Mouse (Mus musculus): ENCODE results near the gene Cdkn2c. TPM values are rescaled to one million over a fixed set of nuclear protein-coding genes. Genes with fewer than 3 reads are reported as not detected.
A peak's percentile ranks its signal among the peaks of the same experiment; 100 is the strongest.

The Cdkn2c gene
- polyA plus RNA-seq, 1 experiment: 1.9 TPM

- H3K36me3 ChIP-seq (ENCODE audit: control insufficient read depth, insufficient read depth, low read length, poor library complexity, severe bottlenecking): no peaks in the 10 kb centered on the region
- no peaks in the 10 kb centered on the region for H3K4me1 ChIP-seq (ENCODE audit: control insufficient read depth, insufficient read depth, low read length)
- TF ChIP-seq CTCF (IDR thresholded peaks at IDR 0.05; ENCODE audit: low read depth, low read length): no peak
- H3K9me3 ChIP-seq (replicated peaks; ENCODE audit: control insufficient read depth, insufficient read depth, low read length, poor library complexity, severe bottlenecking): no peaks in the 10 kb centered on the region
- H3K27me3 ChIP-seq (ENCODE audit: control insufficient read depth, insufficient read depth, low read length, poor library complexity, severe bottlenecking): no peaks in the 10 kb centered on the region; the same call in 1 of the 2 replicates
- H3K4me3 ChIP-seq (ENCODE audit: low read depth, low read length): peak overlapping the region; percentile 99
- H3K27ac ChIP-seq (ENCODE audit: insufficient read depth, low read length): peak overlapping the region; percentile 84
- peak overlapping the region; percentile 96 for H3K9ac ChIP-seq (ENCODE audit: low read depth, poor library complexity, severe bottlenecking)
Observed at GRCm38 (mm10) chr4:109677221-109677620, 10.2 kb upstream of the Cdkn2c start.

- no peaks in the 10 kb centered on the region; the same call in 1 of the 2 replicates for H3K27me3 ChIP-seq (ENCODE audit: control insufficient read depth, insufficient read depth, low read length, poor library complexity, severe bottlenecking)
- TF ChIP-seq CTCF (IDR thresholded peaks at IDR 0.05; ENCODE audit: low read depth, low read length): no peak
- TF ChIP-seq POLR2A (IDR thresholded peaks at IDR 0.05; ENCODE audit: insufficient read depth, low read length): peak; percentile 26
- TF ChIP-seq EP300 (IDR thresholded peaks at IDR 0.05; ENCODE audit: insufficient read depth, low read depth, low read length): peak; percentile 70; the same call in 1 of the 2 replicates
- H3K36me3 ChIP-seq (ENCODE audit: control insufficient read depth, insufficient read depth, low read length, poor library complexity, severe bottlenecking): no peaks in the 10 kb centered on the region
- no peaks in the 10 kb centered on the region for H3K9me3 ChIP-seq (replicated peaks; ENCODE audit: control insufficient read depth, insufficient read depth, low read length, poor library complexity, severe bottlenecking)
- peak within 1 kb of the TSS; percentile 99 for H3K4me3 ChIP-seq (ENCODE audit: low read depth, low read length)
- H3K4me1 ChIP-seq (ENCODE audit: control insufficient read depth, insufficient read depth, low read length): no peaks in the 10 kb centered on the region
- peak within 1 kb of the TSS; percentile 96 for H3K9ac ChIP-seq (ENCODE audit: low read depth, poor library complexity, severe bottlenecking)
- H3K27ac ChIP-seq (ENCODE audit: insufficient read depth, low read length): peak within 1 kb of the TSS; percentile 99
Observed at GRCm38 (mm10) chr4:109676218-109677215, 9.5 kb upstream of the Cdkn2c start, which contains the start of gene Faf1. Gene Faf1 (plus strand): TSS chr4:109676588.

- H3K4me1 ChIP-seq (ENCODE audit: control insufficient read depth, insufficient read depth, low read length): no peaks in the 10 kb centered on the region
- no peaks in the 10 kb centered on the region for H3K27me3 ChIP-seq (ENCODE audit: control insufficient read depth, insufficient read depth, low read length, poor library complexity, severe bottlenecking)
- H3K9me3 ChIP-seq (replicated peaks; ENCODE audit: control insufficient read depth, insufficient read depth, low read length, poor library complexity, severe bottlenecking): no peaks in the 10 kb centered on the region
- H3K4me3 ChIP-seq (ENCODE audit: low read depth, low read length): no peak overlapping the region
- TF ChIP-seq POLR2A (IDR thresholded peaks at IDR 0.05; ENCODE audit: insufficient read depth, low read length): no peak
- no peak for TF ChIP-seq CTCF (IDR thresholded peaks at IDR 0.05; ENCODE audit: low read depth, low read length)
- H3K9ac ChIP-seq (ENCODE audit: low read depth, poor library complexity, severe bottlenecking): no peak overlapping the region
- no peak overlapping the region for H3K27ac ChIP-seq (ENCODE audit: insufficient read depth, low read length)
- no peaks in the 10 kb centered on the region for H3K36me3 ChIP-seq (ENCODE audit: control insufficient read depth, insufficient read depth, low read length, poor library complexity, severe bottlenecking)
Observed at GRCm38 (mm10) chr4:109674097-109674496, 7.1 kb upstream of the Cdkn2c start.

GRCm38 (mm10) chr4:109671941-109672340, 5.0 kb upstream of the Cdkn2c start:
- Histone ChIP-seq H3K27ac (ENCODE audit: insufficient read depth, low read length) (no peak overlapping the region), H3K4me3 (ENCODE audit: low read depth, low read length) (no peak overlapping the region), H3K4me1 (ENCODE audit: control insufficient read depth, insufficient read depth, low read length) (no peaks in the 10 kb centered on the region), H3K9me3 (replicated peaks; ENCODE audit: control insufficient read depth, insufficient read depth, low read length, poor library complexity, severe bottlenecking) (no peaks in the 10 kb centered on the region), H3K36me3 (ENCODE audit: control insufficient read depth, insufficient read depth, low read length, poor library complexity, severe bottlenecking) (no peaks in the 10 kb centered on the region), H3K9ac (ENCODE audit: low read depth, poor library complexity, severe bottlenecking) (no peak overlapping the region), H3K27me3 (ENCODE audit: control insufficient read depth, insufficient read depth, low read length, poor library complexity, severe bottlenecking) (no peaks in the 10 kb centered on the region)
- TF ChIP-seq CTCF (IDR thresholded peaks at IDR 0.05; ENCODE audit: low read depth, low read length) (no peak), EP300 (IDR thresholded peaks at IDR 0.05; ENCODE audit: insufficient read depth, low read depth, low read length) (no peak), POLR2A (IDR thresholded peaks at IDR 0.05; ENCODE audit: insufficient read depth, low read length) (no peak)

GRCm38 (mm10) chr4:109670213-109670612, 3.2 kb upstream of the Cdkn2c start:
- H3K9me3 ChIP-seq (replicated peaks; ENCODE audit: control insufficient read depth, insufficient read depth, low read length, poor library complexity, severe bottlenecking): no peaks in the 10 kb centered on the region
- H3K36me3 ChIP-seq (ENCODE audit: control insufficient read depth, insufficient read depth, low read length, poor library complexity, severe bottlenecking): no peaks in the 10 kb centered on the region
- no peak overlapping the region for H3K9ac ChIP-seq (ENCODE audit: low read depth, poor library complexity, severe bottlenecking)
- no peak overlapping the region for H3K4me3 ChIP-seq (ENCODE audit: low read depth, low read length)
- no peak overlapping the region for H3K27ac ChIP-seq (ENCODE audit: insufficient read depth, low read length)
- TF ChIP-seq EP300 (IDR thresholded peaks at IDR 0.05; ENCODE audit: insufficient read depth, low read depth, low read length) (no peak), POLR2A (IDR thresholded peaks at IDR 0.05; ENCODE audit: insufficient read depth, low read length) (no peak), CTCF (IDR thresholded peaks at IDR 0.05; ENCODE audit: low read depth, low read length) (no peak)
- no peaks in the 10 kb centered on the region for H3K27me3 ChIP-seq (ENCODE audit: control insufficient read depth, insufficient read depth, low read length, poor library complexity, severe bottlenecking)
- no peaks in the 10 kb centered on the region for H3K4me1 ChIP-seq (ENCODE audit: control insufficient read depth, insufficient read depth, low read length)

- TF ChIP-seq EP300 (IDR thresholded peaks at IDR 0.05; ENCODE audit: insufficient read depth, low read depth, low read length): no peak
- TF ChIP-seq CTCF (IDR thresholded peaks at IDR 0.05; ENCODE audit: low read depth, low read length): no peak
- TF ChIP-seq POLR2A (IDR thresholded peaks at IDR 0.05; ENCODE audit: insufficient read depth, low read length): no peak
- Histone ChIP-seq H3K27ac (ENCODE audit: insufficient read depth, low read length) (no peak overlapping the region), H3K27me3 (ENCODE audit: control insufficient read depth, insufficient read depth, low read length, poor library complexity, severe bottlenecking) (peaks cover 14% of the 10 kb centered on the region)
Observed at GRCm38 (mm10) chr4:109667518-109667917, 529 bp upstream of the Cdkn2c start.

More at GRCm38 (mm10) chr4:109667518-109667917, 529 bp upstream of the Cdkn2c start:
- no peak overlapping the region for H3K4me3 ChIP-seq (ENCODE audit: low read depth, low read length)
- no peaks in the 10 kb centered on the region for H3K4me1 ChIP-seq (ENCODE audit: control insufficient read depth, insufficient read depth, low read length)
- peaks cover 8% of the 10 kb centered on the region for H3K9me3 ChIP-seq (replicated peaks; ENCODE audit: control insufficient read depth, insufficient read depth, low read length, poor library complexity, severe bottlenecking)
- no peak overlapping the region; the same call in 1 of the 2 replicates for H3K9ac ChIP-seq (ENCODE audit: low read depth, poor library complexity, severe bottlenecking)
- H3K36me3 ChIP-seq (ENCODE audit: control insufficient read depth, insufficient read depth, low read length, poor library complexity, severe bottlenecking): no peaks in the 10 kb centered on the region
